Mouse (Mus musculus): ENCODE data around the gene Lsm12. TPM values are rescaled to one million over a fixed set of nuclear protein-coding genes. Genes with fewer than 3 reads are reported as not detected.

The Lsm12 gene
- polyA plus RNA-seq (2015; fragmentation: Nextera tagmentation; extraction: Ambion mirVana) = 141 and 156 TPM in 2 replicates

- WGBS = under 1% methylated on average over 68 of the region's 70 CpGs
- Histone ChIP-seq H3K27ac (peak within 1 kb of the TSS; percentile 96), H3K9ac (replicated peaks) (peak within 1 kb of the TSS; percentile 92), H3K36me3 (peaks cover 20% of the 10 kb centered on the region), H3K27me3 (no peaks in the 10 kb centered on the region), H3K9me3 (no peaks in the 10 kb centered on the region), H3K4me3 (replicated peaks) (peak within 1 kb of the TSS; percentile 95), H3K4me1 (replicated peaks) (peaks cover 31% of the 10 kb centered on the region), H3K4me2 (replicated peaks) (peak within 1 kb of the TSS; percentile 82)
- ATAC-seq = peak; percentile 88
Observed at GRCm38 (mm10) chr11:102184646-102185495, at the start of gene Lsm12. TSS of gene Lsm12 (minus strand) at chr11:102185296.

GRCm38 (mm10) chr11:102230006-102230741, 45.1 kb upstream of the Lsm12 start, which contains the start of gene Hdac5:
TSS of gene Hdac5 (minus strand) at chr11:102230166.
- Histone ChIP-seq H3K27me3 (no peaks in the 10 kb centered on the region), H3K4me3 (replicated peaks) (peak within 1 kb of the TSS; percentile 87), H3K36me3 (no peaks in the 10 kb centered on the region), H3K4me1 (replicated peaks) (peaks cover 47% of the 10 kb centered on the region), H3K4me2 (replicated peaks) (peak within 1 kb of the TSS; percentile 75), H3K9ac (replicated peaks) (peak within 1 kb of the TSS; percentile 94), H3K27ac (peak within 1 kb of the TSS; percentile 97), H3K9me3 (no peaks in the 10 kb centered on the region)
- ATAC-seq = peak; percentile 84
- WGBS = under 1% methylated on average over 46 of the region's 49 CpGs

- Histone ChIP-seq H3K36me3 (no peaks in the 10 kb centered on the region), H3K27me3 (no peaks in the 10 kb centered on the region), H3K4me2 (replicated peaks) (peak overlapping the region; percentile 75), H3K27ac (peak overlapping the region; percentile 97), H3K4me1 (replicated peaks) (peaks cover 54% of the 10 kb centered on the region), H3K9ac (replicated peaks) (peak overlapping the region; percentile 94), H3K9me3 (no peaks in the 10 kb centered on the region), H3K4me3 (replicated peaks) (peak overlapping the region; percentile 87)
- peak; percentile 37 for ATAC-seq
- under 1% methylated on average over 43 of the region's 47 CpGs for WGBS
Observed at GRCm38 (mm10) chr11:102229331-102229953, 44.3 kb upstream of the Lsm12 start.

- peak overlapping the region; percentile 87 for H3K4me3 ChIP-seq (replicated peaks)
- peak overlapping the region; percentile 94 for H3K9ac ChIP-seq (replicated peaks)
- H3K4me1 ChIP-seq (replicated peaks) = peaks cover 61% of the 10 kb centered on the region
- no peaks in the 10 kb centered on the region for H3K27me3 ChIP-seq
- ATAC-seq = no peak
- H3K4me2 ChIP-seq (replicated peaks) = peak overlapping the region; percentile 75
- peak overlapping the region; percentile 97 for H3K27ac ChIP-seq
- H3K36me3 ChIP-seq = peaks cover 6% of the 10 kb centered on the region; the same call in 1 of the 2 replicates
- WGBS = 8% methylated on average over 7 of the region's 7 CpGs
- H3K9me3 ChIP-seq = no peaks in the 10 kb centered on the region
Observed at GRCm38 (mm10) chr11:102228646-102229268, 43.7 kb upstream of the Lsm12 start.

GRCm38 (mm10) chr11:102228191-102228545, 43.1 kb upstream of the Lsm12 start:
- Histone ChIP-seq H3K4me1 (replicated peaks) (peaks cover 67% of the 10 kb centered on the region), H3K27ac (peak overlapping the region; percentile 97), H3K4me3 (replicated peaks) (peak overlapping the region; percentile 87), H3K9me3 (no peaks in the 10 kb centered on the region), H3K9ac (replicated peaks) (peak overlapping the region; percentile 94), H3K27me3 (no peaks in the 10 kb centered on the region), H3K4me2 (replicated peaks) (peak overlapping the region; percentile 75), H3K36me3 (peaks cover 12% of the 10 kb centered on the region; the same call in 1 of the 2 replicates)
- no peak for ATAC-seq
- 5% methylated on average over 9 of the region's 9 CpGs for WGBS

- H3K4me1 ChIP-seq (replicated peaks) = peaks cover 71% of the 10 kb centered on the region
- ATAC-seq = peak; percentile 70
- peak overlapping the region; percentile 97 for H3K27ac ChIP-seq
Observed at GRCm38 (mm10) chr11:102227270-102228190, 42.4 kb upstream of the Lsm12 start.

GRCm38 (mm10) chr11:102226067-102226978, 41.2 kb upstream of the Lsm12 start:
- H3K4me3 ChIP-seq (replicated peaks) = peak overlapping the region; percentile 87
- WGBS = 54% methylated on average over 12 of the region's 12 CpGs
- peak overlapping the region; percentile 75 for H3K4me2 ChIP-seq (replicated peaks)
- H3K4me1 ChIP-seq (replicated peaks) = peaks cover 71% of the 10 kb centered on the region
- H3K9me3 ChIP-seq = no peaks in the 10 kb centered on the region
- H3K9ac ChIP-seq (replicated peaks) = peak overlapping the region; percentile 94
- no peak for ATAC-seq
- peak overlapping the region; percentile 97 for H3K27ac ChIP-seq
- peaks cover 30% of the 10 kb centered on the region for H3K36me3 ChIP-seq
- H3K27me3 ChIP-seq = no peaks in the 10 kb centered on the region

More at GRCm38 (mm10) chr11:102227270-102228190, 42.4 kb upstream of the Lsm12 start:
- Histone ChIP-seq H3K9ac (replicated peaks) (peak overlapping the region; percentile 94), H3K36me3 (peaks cover 18% of the 10 kb centered on the region), H3K4me3 (replicated peaks) (peak overlapping the region; percentile 87), H3K9me3 (no peaks in the 10 kb centered on the region), H3K27me3 (no peaks in the 10 kb centered on the region), H3K4me2 (replicated peaks) (peak overlapping the region; percentile 75)
- 6% methylated on average over 12 of the region's 12 CpGs for WGBS

- H3K9ac ChIP-seq (replicated peaks) = peak overlapping the region; percentile 52
- peaks cover 68% of the 10 kb centered on the region for H3K4me1 ChIP-seq (replicated peaks)
Observed at GRCm38 (mm10) chr11:102225221-102225620, 40.1 kb upstream of the Lsm12 start.

GRCm38 (mm10) chr11:102224686-102225085, 39.6 kb upstream of the Lsm12 start:
- no peak for ATAC-seq
- Histone ChIP-seq H3K4me2 (replicated peaks) (peak overlapping the region; percentile 75), H3K36me3 (peaks cover 45% of the 10 kb centered on the region), H3K9me3 (no peaks in the 10 kb centered on the region), H3K9ac (replicated peaks) (peak overlapping the region; percentile 52), H3K4me3 (replicated peaks) (peak overlapping the region; percentile 11; the same call in 1 of the 2 replicates), H3K27ac (no peak overlapping the region), H3K4me1 (replicated peaks) (peaks cover 73% of the 10 kb centered on the region), H3K27me3 (no peaks in the 10 kb centered on the region)
- WGBS = 6% methylated on average over 22 of the region's 22 CpGs

More at GRCm38 (mm10) chr11:102225221-102225620, 40.1 kb upstream of the Lsm12 start:
- no peak overlapping the region for H3K4me3 ChIP-seq (replicated peaks)
- H3K27me3 ChIP-seq = no peaks in the 10 kb centered on the region
- 63% methylated on average over 5 of the region's 5 CpGs for WGBS
- no peak overlapping the region for H3K27ac ChIP-seq
- peaks cover 40% of the 10 kb centered on the region for H3K36me3 ChIP-seq
- ATAC-seq = no peak
- no peaks in the 10 kb centered on the region for H3K9me3 ChIP-seq
- peak overlapping the region; percentile 75 for H3K4me2 ChIP-seq (replicated peaks)

GRCm38 (mm10) chr11:102223166-102223565, 38.1 kb upstream of the Lsm12 start:
- ATAC-seq = no peak
- whole genome bisulfite sequencing = 46% methylated on average over 6 of the region's 6 CpGs
- no peak overlapping the region for H3K27ac ChIP-seq
- H3K4me3 ChIP-seq (replicated peaks) = no peak overlapping the region
- H3K27me3 ChIP-seq = no peaks in the 10 kb centered on the region
- H3K4me1 ChIP-seq (replicated peaks) = peaks cover 76% of the 10 kb centered on the region
- peaks cover 52% of the 10 kb centered on the region for H3K36me3 ChIP-seq
- 0 out of 2 replicates have a peak overlapping the region, but pooled peaks have one; percentile 52 for H3K9ac ChIP-seq (replicated peaks)
- no peak overlapping the region for H3K4me2 ChIP-seq (replicated peaks)
- no peaks in the 10 kb centered on the region for H3K9me3 ChIP-seq

Measured in midbrain, embryonic 13.5 days (tissue).